Mouse (Mus musculus) induced T-regulatory cell, adult 2 months (primary cell): ENCODE measurements around the gene Cd52.

Source experiments
- DNase-seq: peaks from one replicate; pipeline ENCODE4 v3.0.0-alpha.2; 2012; ENCODE audit warnings: low read depth

Gene Cd52

GRCm38 (mm10) chr4:134119042-134119441 lies 24.2 kb upstream of the Cd52 start:
- DNase-seq = no peak

- peak; percentile 80 for DNase-seq
Observed at GRCm38 (mm10) chr4:134118126-134118800, 23.4 kb upstream of the Cd52 start.

- DNase-seq = peak; percentile 94
Observed at GRCm38 (mm10) chr4:134117012-134117411, 22.1 kb upstream of the Cd52 start.

- no peak for DNase-seq
Observed at GRCm38 (mm10) chr4:134116501-134116900, 21.6 kb upstream of the Cd52 start.

GRCm38 (mm10) chr4:134115215-134116144 lies 20.6 kb upstream of the Cd52 start:
- DNase-seq = peak; percentile 52

- DNase-seq = no peak
Observed at GRCm38 (mm10) chr4:134114038-134114437, 19.2 kb upstream of the Cd52 start.

GRCm38 (mm10) chr4:134113356-134113994 lies 18.6 kb upstream of the Cd52 start:
- DNase-seq = no peak

GRCm38 (mm10) chr4:134112403-134112802 lies 17.5 kb upstream of the Cd52 start:
- DNase-seq = no peak

- no peak for DNase-seq
Observed at GRCm38 (mm10) chr4:134110653-134111052, 15.8 kb upstream of the Cd52 start.

GRCm38 (mm10) chr4:134108196-134108595 lies 13.3 kb upstream of the Cd52 start:
- no peak for DNase-seq

- DNase-seq = peak; percentile 39
Observed at GRCm38 (mm10) chr4:134107730-134108129, 12.8 kb upstream of the Cd52 start.

- peak; percentile 81 for DNase-seq
Observed at GRCm38 (mm10) chr4:134106105-134106504, 11.2 kb upstream of the Cd52 start.

GRCm38 (mm10) chr4:134102742-134103119 lies 7.8 kb upstream of the Cd52 start:
- DNase-seq = no peak

- peak; percentile 94 for DNase-seq
Observed at GRCm38 (mm10) chr4:134101979-134102741, 7.3 kb upstream of the Cd52 start, which contains the start of gene Ubxn11. Gene Ubxn11, plus strand, starts transcription at chr4:134102570.

GRCm38 (mm10) chr4:134100245-134100644 lies 5.4 kb upstream of the Cd52 start:
- DNase-seq = peak; percentile 37

- DNase-seq = peak; percentile 95
Observed at GRCm38 (mm10) chr4:134098628-134099027, 3.7 kb upstream of the Cd52 start.

GRCm38 (mm10) chr4:134097015-134097608 lies 2.2 kb upstream of the Cd52 start:
- peak; percentile 94 for DNase-seq

GRCm38 (mm10) chr4:134096120-134096519 lies 1.2 kb upstream of the Cd52 start:
- peak; percentile 55 for DNase-seq

GRCm38 (mm10) chr4:134094004-134094564 lies 798 bp downstream of the Cd52 start:
- DNase-seq = peak; percentile 43

GRCm38 (mm10) chr4:134092382-134093288 lies 2.2 kb downstream of the Cd52 start:
- peak; percentile 91 for DNase-seq
